In the genomic region with DNA sequence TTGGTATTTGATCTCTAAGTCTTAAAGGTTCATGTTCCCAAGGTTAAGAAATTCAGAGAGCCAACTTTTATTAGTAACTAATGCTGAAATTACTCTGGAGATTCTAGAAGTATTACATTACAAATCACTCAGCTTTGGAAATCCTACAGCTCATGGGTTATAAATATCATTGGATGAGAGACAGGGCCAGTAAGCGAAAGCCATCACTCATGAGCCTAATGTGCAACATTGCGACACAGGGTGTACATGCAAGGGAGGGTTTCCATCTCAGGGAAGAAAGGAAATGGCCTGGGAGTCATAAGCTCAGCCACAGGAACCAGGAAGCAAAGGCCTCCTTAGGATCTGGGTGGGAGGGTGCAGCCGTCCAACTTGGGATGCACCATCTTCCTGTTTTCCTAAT, we compare ENCODE assay signal across 25 mouse cellular contexts.
DNase-seq lines count a peak whose midpoint lies in the region; ATAC-seq and TF ChIP-seq lines count a peak whose summit lies in the region.
"Had no signal": no experiment of that assay in that cellular context is flagged by ENCODE, and none has a peak within 500 bp of the region (broad histone marks: within the 10 kb centered on the region; RNA-seq: fewer than 3 reads in every experiment).

No protein-coding gene starts in this region.

- no peak overlapping the region for H3K27ac ChIP-seq in liver, embryonic 11.5 days (ENCODE audit: low read depth, low read length)
- no peak overlapping the region for H3K27ac ChIP-seq in liver, postnatal 0 days (ENCODE audit: low read depth)
- H3K27ac ChIP-seq: embryonic facial prominence, embryonic 15.5 days; forebrain, embryonic 15.5 days; heart, adult 2 months; heart, embryonic 13.5 days; hindbrain, embryonic 12.5 days; layer of hippocampus, adult 2 months; limb, embryonic 13.5 days; liver, embryonic 14.5 days; lung, embryonic 15.5 days; midbrain, embryonic 13.5 days had no signal

- TF ChIP-seq EP300 in liver, postnatal 0 days (IDR thresholded peaks at IDR 0.05; ENCODE audit: low read depth): no peak

- DNase-seq in adrenal gland, postnatal 14 days: peak; percentile 35
- DNase-seq in adrenal gland, adult 8-10 months: no peak
- peak; percentile 12 for DNase-seq in liver, embryonic 11.5 days (ENCODE audit: low spot score)
- no peak for DNase-seq in liver, postnatal 0 days
- DNase-seq in urinary bladder, adult 18-20 months (ENCODE audit: low spot score in 2 of 2): no peak
- DNase-seq in left cerebral cortex, adult 18-20 months (ENCODE audit: low spot score in 2 of 2): no peak
- DNase-seq: cerebellum, adult 2 months; cerebellum, postnatal 25 days; embryo, embryonic 11 days; heart, adult 2 months; right cerebral cortex, postnatal 4 days; thymus, adult 18-20 months; thymus, postnatal 36 days had no signal

- H3K79me2 ChIP-seq in C2C12 (ENCODE audit: control insufficient read depth, insufficient read depth): no peaks in the 10 kb centered on the region

- no peaks in the 10 kb centered on the region for H3K36me3 ChIP-seq in liver, embryonic 11.5 days (ENCODE audit: control insufficient read depth, insufficient read depth, low read length)
- no peaks in the 10 kb centered on the region for H3K36me3 ChIP-seq in liver, postnatal 0 days (replicated peaks; ENCODE audit: insufficient read depth, low read length)
- H3K36me3 ChIP-seq in C2C12 (ENCODE audit: control insufficient read depth, insufficient read depth): no peaks in the 10 kb centered on the region
- H3K36me3 ChIP-seq: embryonic facial prominence, embryonic 15.5 days; forebrain, embryonic 15.5 days; heart, embryonic 13.5 days; hindbrain, embryonic 12.5 days; limb, embryonic 13.5 days; lung, embryonic 15.5 days; midbrain, embryonic 13.5 days had no signal

- no peak overlapping the region for H3K4me2 ChIP-seq in liver, embryonic 11.5 days
- no peak overlapping the region for H3K4me2 ChIP-seq in liver, postnatal 0 days (ENCODE audit: low read depth, low read length)
- H3K4me2 ChIP-seq: embryonic facial prominence, embryonic 15.5 days; forebrain, embryonic 15.5 days; heart, embryonic 13.5 days; hindbrain, embryonic 12.5 days; limb, embryonic 13.5 days; lung, embryonic 15.5 days; midbrain, embryonic 13.5 days had no signal

- no peaks in the 10 kb centered on the region for H3K79me3 ChIP-seq in C2C12 (ENCODE audit: low read depth)

- no peaks in the 10 kb centered on the region for H3K4me1 ChIP-seq in liver, embryonic 11.5 days (replicated peaks; ENCODE audit: control insufficient read depth, insufficient read depth, low read length)
- no peaks in the 10 kb centered on the region for H3K4me1 ChIP-seq in liver, postnatal 0 days (ENCODE audit: insufficient read depth)
- H3K4me1 ChIP-seq: forebrain, embryonic 15.5 days; hindbrain, embryonic 12.5 days; lung, embryonic 15.5 days; midbrain, embryonic 13.5 days had no signal

- no peaks in the 10 kb centered on the region for H3K27me3 ChIP-seq in liver, embryonic 11.5 days (replicated peaks; ENCODE audit: control insufficient read depth, insufficient read depth, low read length)
- no peaks in the 10 kb centered on the region for H3K27me3 ChIP-seq in liver, postnatal 0 days (ENCODE audit: insufficient read depth, low read length)
- no peaks in the 10 kb centered on the region for H3K27me3 ChIP-seq in C2C12 (ENCODE audit: control insufficient read depth, insufficient read depth, insufficient read length)
- H3K27me3 ChIP-seq: embryonic facial prominence, embryonic 15.5 days; forebrain, embryonic 15.5 days; heart, embryonic 13.5 days; hindbrain, embryonic 12.5 days; limb, embryonic 13.5 days; lung, embryonic 15.5 days; midbrain, embryonic 13.5 days had no signal

- no peak overlapping the region for H3K4me3 ChIP-seq in liver, embryonic 11.5 days (ENCODE audit: low read depth, low read length)
- H3K4me3 ChIP-seq in liver, postnatal 0 days (ENCODE audit: low read depth, low read length): no peak overlapping the region
- H3K4me3 ChIP-seq in C2C12 (ENCODE audit: insufficient read depth, poor library complexity, severe bottlenecking): no peak overlapping the region
- H3K4me3 ChIP-seq: embryonic facial prominence, embryonic 15.5 days; forebrain, embryonic 15.5 days; heart, adult 2 months; heart, embryonic 13.5 days; hindbrain, embryonic 12.5 days; layer of hippocampus, adult 2 months; limb, embryonic 13.5 days; lung, embryonic 15.5 days; midbrain, embryonic 13.5 days had no signal

- no peak for ATAC-seq in liver, embryonic 11.5 days (replicated peaks; ENCODE audit: low FRiP score)
- no peak for ATAC-seq in liver, postnatal 0 days
- peak; percentile 42; the same call in 1 of the 2 replicates for ATAC-seq in granulocyte monocyte progenitor cell, adult 5-6 weeks (replicated peaks; ENCODE audit: poor library complexity, severe bottlenecking)
- ATAC-seq: forebrain, embryonic 15.5 days; intestine, postnatal 0 days; midbrain, embryonic 13.5 days had no signal

- H3ac ChIP-seq in C2C12 (ENCODE audit: control insufficient read depth, insufficient read length, low read depth): no peak overlapping the region

- 88% methylated on average over 3 of the region's 3 CpGs for whole genome bisulfite sequencing in liver, embryonic 11.5 days
- WGBS in liver, postnatal 0 days (ENCODE audit: insufficient replicate concordance): 78% methylated on average over 3 of the region's 3 CpGs

- H3K9ac ChIP-seq in liver, embryonic 11.5 days (ENCODE audit: low read depth, low read length): no peak overlapping the region
- no peak overlapping the region for H3K9ac ChIP-seq in liver, postnatal 0 days (replicated peaks)
- H3K9ac ChIP-seq: embryonic facial prominence, embryonic 15.5 days; forebrain, embryonic 15.5 days; heart, embryonic 13.5 days; hindbrain, embryonic 12.5 days; limb, embryonic 13.5 days; liver, embryonic 14.5 days; lung, embryonic 15.5 days; midbrain, embryonic 13.5 days had no signal

- TF ChIP-seq CTCF in liver, postnatal 0 days (IDR thresholded peaks at IDR 0.05; ENCODE audit: low read depth): no peak
- TF ChIP-seq CTCF in C2C12 (IDR thresholded peaks at IDR 0.05; ENCODE audit: control insufficient read depth, insufficient read depth, insufficient read length): no peak

- H3K9me3 ChIP-seq in liver, embryonic 11.5 days (ENCODE audit: control insufficient read depth, low read length): no peaks in the 10 kb centered on the region
- no peaks in the 10 kb centered on the region for H3K9me3 ChIP-seq in liver, postnatal 0 days (ENCODE audit: low read length)
- H3K9me3 ChIP-seq: embryonic facial prominence, embryonic 15.5 days; forebrain, embryonic 15.5 days; heart, embryonic 13.5 days; hindbrain, embryonic 12.5 days; limb, embryonic 13.5 days; lung, embryonic 15.5 days; midbrain, embryonic 13.5 days had no signal

TF ChIP-seq in C2C12, 6 proteins besides CTCF, POLR2A, EP300 and RAD21:
- TF ChIP-seq CEBPB (IDR thresholded peaks at IDR 0.05; ENCODE audit: low read depth): peak; percentile 10
- TF ChIP-seq MYOD1 (IDR thresholded peaks at IDR 0.05; ENCODE audit: control insufficient read depth, insufficient read length, low read depth): no peak

Comparison
In these comparisons a context has a peak if more than half of its experiments do, and no peak if none do; other contexts are left out.
1. DNase-seq: peak in adrenal gland, postnatal 14 days (single experiment) and liver, embryonic 11.5 days (single experiment); none in adrenal gland, adult 8-10 months (single experiment), liver, postnatal 0 days (single experiment), urinary bladder, adult 18-20 months (0 of 2) and left cerebral cortex, adult 18-20 months (0 of 2).